Mouse (Mus musculus) frontal cortex, adult (tissue): ENCODE data around the gene Lsm7.

ENCODE experiments used
- ATAC-seq: cut with Nextera tagmentation; 2 replicates; pipeline ENCODE4 v1.9.2; 2017; ENCODE audit warnings: mild to moderate bottlenecking, moderate library complexity, mixed read lengths; ENCODE audit not compliant: low TSS enrichment

The Lsm7 gene

GRCm38 (mm10) chr10:80876028-80876427, 21.0 kb upstream of the Lsm7 start:
- ATAC-seq, result peak; percentile 39; the same call in 1 of the 2 replicates

GRCm38 (mm10) chr10:80874035-80874434, 19.0 kb upstream of the Lsm7 start:
- no peak for ATAC-seq

- no peak for ATAC-seq
These were observed 16.6 kb upstream of the Lsm7 start, which contains the start of gene Tmprss9 for GRCm38 (mm10) chr10:80871581-80871980. Tmprss9 (plus strand) TSS chr10:80871848.

- ATAC-seq, result no peak
These were observed 16.0 kb upstream of the Lsm7 start for GRCm38 (mm10) chr10:80870993-80871392.

GRCm38 (mm10) chr10:80864446-80864845, 9.4 kb upstream of the Lsm7 start:
- ATAC-seq, result no peak

GRCm38 (mm10) chr10:80862305-80862704, 7.3 kb upstream of the Lsm7 start:
- no peak for ATAC-seq

- no peak for ATAC-seq
These were observed 3.4 kb upstream of the Lsm7 start for GRCm38 (mm10) chr10:80858350-80858935.

GRCm38 (mm10) chr10:80857848-80858247, 2.8 kb upstream of the Lsm7 start:
- ATAC-seq, result no peak

GRCm38 (mm10) chr10:80857386-80857785, 2.4 kb upstream of the Lsm7 start:
- ATAC-seq, result peak; percentile 25; the same call in 1 of the 2 replicates

- no peak for ATAC-seq
These were observed 1.9 kb upstream of the Lsm7 start for GRCm38 (mm10) chr10:80856908-80857307.

- 0 out of 2 replicates have a peak, but pooled peaks have one; percentile 28 for ATAC-seq
These were observed 1.3 kb upstream of the Lsm7 start for GRCm38 (mm10) chr10:80856267-80856666.

GRCm38 (mm10) chr10:80855749-80856073, 702 bp upstream of the Lsm7 start:
- ATAC-seq, result no peak

- no peak for ATAC-seq
These were observed 6.4 kb downstream of the Lsm7 start for GRCm38 (mm10) chr10:80848571-80848970.

- ATAC-seq, result peak; percentile 36; the same call in 1 of the 2 replicates
These were observed 9.3 kb downstream of the Lsm7 start for GRCm38 (mm10) chr10:80845732-80846131.

- ATAC-seq, result no peak
These were observed 9.8 kb downstream of the Lsm7 start for GRCm38 (mm10) chr10:80845055-80845693.

GRCm38 (mm10) chr10:80843931-80844547, 11.0 kb downstream of the Lsm7 start, which contains the start of gene Lingo3:
Lingo3 (minus strand) TSS chr10:80844039.
- ATAC-seq, result peak; percentile 41; the same call in 1 of the 2 replicates

GRCm38 (mm10) chr10:80843087-80843930, 11.7 kb downstream of the Lsm7 start:
- peak; percentile 3; the same call in 1 of the 2 replicates for ATAC-seq

- 0 out of 2 replicates have a peak, but pooled peaks have one; percentile 7 for ATAC-seq
These were observed 12.7 kb downstream of the Lsm7 start for GRCm38 (mm10) chr10:80842334-80842733.

- ATAC-seq, result no peak
These were observed 13.3 kb downstream of the Lsm7 start for GRCm38 (mm10) chr10:80841685-80842084.

GRCm38 (mm10) chr10:80839848-80840247, 15.2 kb downstream of the Lsm7 start:
- ATAC-seq, result no peak

GRCm38 (mm10) chr10:80838346-80838912, 16.6 kb downstream of the Lsm7 start:
- ATAC-seq, result no peak

GRCm38 (mm10) chr10:80837827-80838226, 17.2 kb downstream of the Lsm7 start:
- ATAC-seq, result no peak
